Mouse (Mus musculus): ENCODE data around the gene Stab1. TPM values are rescaled to one million over a fixed set of nuclear protein-coding genes. Genes with fewer than 3 reads are reported as not detected.

The Stab1 gene
- total and polyA plus RNA-seq, 2 experiments from 2014 or later, result 25.4 to 75.3 TPM

DNA sequence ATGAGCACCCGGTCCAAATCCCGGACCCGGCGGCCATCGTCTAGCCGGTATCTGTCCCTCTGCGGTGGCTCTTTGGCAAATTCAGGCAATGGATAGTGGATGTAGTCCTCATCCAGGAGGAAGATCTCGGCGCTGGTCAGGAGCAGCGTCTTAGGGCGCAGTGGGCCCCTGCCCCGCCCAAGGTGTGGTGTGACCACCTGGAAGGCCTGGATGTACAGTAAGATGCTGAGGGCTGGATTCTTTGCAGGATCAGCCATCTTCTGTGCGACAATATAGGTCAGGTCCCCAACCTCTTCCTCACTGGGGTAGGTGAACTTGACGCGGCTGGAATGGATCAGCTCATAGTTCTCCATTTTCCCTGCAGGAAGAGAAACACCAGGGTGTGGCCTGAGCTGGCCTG lies 3.4 kb upstream of the Stab1 start:
- 92% methylated on average over 15 of the region's 15 CpGs for WGBS
- no peak overlapping the region for H3K27ac ChIP-seq (ENCODE audit: low read depth)
- no peak for DNase-seq (ENCODE audit: low spot score)

DNA sequence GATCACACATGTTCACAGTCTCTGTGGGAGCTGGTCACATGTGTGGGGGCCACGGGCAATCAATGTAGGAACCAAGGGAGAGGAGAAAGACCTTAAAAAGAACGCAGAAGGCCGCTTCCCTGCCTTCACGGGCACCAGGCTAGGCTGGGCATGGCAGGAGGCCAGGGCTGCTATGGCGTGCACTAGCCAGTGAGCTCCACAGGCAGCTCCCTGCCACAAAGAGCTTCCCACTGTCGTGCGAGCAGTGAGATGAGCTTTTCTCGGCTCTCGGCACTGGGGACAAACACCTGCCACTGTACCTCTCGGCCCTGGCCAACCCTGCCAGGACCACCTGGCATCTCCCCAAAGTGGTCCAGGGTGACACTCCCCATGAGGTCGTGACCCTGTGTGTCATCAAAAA lies 2.9 kb upstream of the Stab1 start:
- ATAC-seq (ENCODE audit: insufficient read depth, low read depth) (no peak), DNase-seq (ENCODE audit: low spot score) (no peak)
- Histone ChIP-seq H3K4me2 (ENCODE audit: low read depth, low read length) (no peak overlapping the region), H3K4me1 (ENCODE audit: control insufficient read depth, insufficient read depth) (no peaks in the 10 kb centered on the region), H3K9me3 (replicated peaks; ENCODE audit: control insufficient read depth, low read length) (no peaks in the 10 kb centered on the region), H3K9ac (replicated peaks; ENCODE audit: low read depth, low read length) (no peak overlapping the region), H3K27ac (ENCODE audit: low read depth) (no peak overlapping the region), H3K4me3 (ENCODE audit: low read depth, low read length) (no peak overlapping the region), H3K36me3 (replicated peaks; ENCODE audit: control insufficient read depth, insufficient read depth, low read length) (peaks cover 65% of the 10 kb centered on the region), H3K27me3 (ENCODE audit: control insufficient read depth, insufficient read depth, low read length) (no peaks in the 10 kb centered on the region)
- TF ChIP-seq CTCF (IDR thresholded peaks at IDR 0.05; ENCODE audit: low read depth) (no peak), EP300 (IDR thresholded peaks at IDR 0.05; ENCODE audit: low read depth) (no peak)
- 78% methylated on average over 11 of the region's 11 CpGs for WGBS

More for the DNA sequence above, 3.4 kb upstream of the Stab1 start:
- Histone ChIP-seq H3K9ac (replicated peaks; ENCODE audit: low read depth, low read length) (no peak overlapping the region), H3K4me1 (ENCODE audit: control insufficient read depth, insufficient read depth) (no peaks in the 10 kb centered on the region), H3K4me3 (ENCODE audit: low read depth, low read length) (no peak overlapping the region), H3K9me3 (replicated peaks; ENCODE audit: control insufficient read depth, low read length) (no peaks in the 10 kb centered on the region), H3K27me3 (ENCODE audit: control insufficient read depth, insufficient read depth, low read length) (no peaks in the 10 kb centered on the region), H3K36me3 (replicated peaks; ENCODE audit: control insufficient read depth, insufficient read depth, low read length) (peaks cover 69% of the 10 kb centered on the region), H3K4me2 (ENCODE audit: low read depth, low read length) (no peak overlapping the region)
- TF ChIP-seq EP300 (IDR thresholded peaks at IDR 0.05; ENCODE audit: low read depth) (no peak), CTCF (IDR thresholded peaks at IDR 0.05; ENCODE audit: low read depth) (no peak)
- no peak for ATAC-seq (ENCODE audit: insufficient read depth, low read depth)

GRCm38 (mm10) chr14:31170963-31171362 lies 2.5 kb upstream of the Stab1 start:
- no peaks in the 10 kb centered on the region for H3K27me3 ChIP-seq (ENCODE audit: control insufficient read depth, insufficient read depth, low read length)
- H3K4me3 ChIP-seq (ENCODE audit: low read depth, low read length), result no peak overlapping the region
- no peak overlapping the region for H3K9ac ChIP-seq (replicated peaks; ENCODE audit: low read depth, low read length)
- no peak overlapping the region for H3K4me2 ChIP-seq (ENCODE audit: low read depth, low read length)
- no peak overlapping the region for H3K27ac ChIP-seq (ENCODE audit: low read depth)
- ATAC-seq (ENCODE audit: insufficient read depth, low read depth) (no peak), DNase-seq (ENCODE audit: low spot score) (no peak)
- no peaks in the 10 kb centered on the region for H3K4me1 ChIP-seq (ENCODE audit: control insufficient read depth, insufficient read depth)
- H3K9me3 ChIP-seq (replicated peaks; ENCODE audit: control insufficient read depth, low read length), result no peaks in the 10 kb centered on the region
- H3K36me3 ChIP-seq (replicated peaks; ENCODE audit: control insufficient read depth, insufficient read depth, low read length), result peaks cover 60% of the 10 kb centered on the region
- TF ChIP-seq EP300 (IDR thresholded peaks at IDR 0.05; ENCODE audit: low read depth) (no peak), CTCF (IDR thresholded peaks at IDR 0.05; ENCODE audit: low read depth) (no peak)
- 72% methylated on average over 13 of the region's 13 CpGs for WGBS

- WGBS, result 45% methylated on average over 6 of the region's 6 CpGs
- no peak for TF ChIP-seq CTCF (IDR thresholded peaks at IDR 0.05; ENCODE audit: low read depth)
- TF ChIP-seq EP300 (IDR thresholded peaks at IDR 0.05; ENCODE audit: low read depth), result no peak
- ATAC-seq (ENCODE audit: insufficient read depth, low read depth) (no peak), DNase-seq (ENCODE audit: low spot score) (no peak)
- Histone ChIP-seq H3K27ac (ENCODE audit: low read depth) (no peak overlapping the region), H3K27me3 (ENCODE audit: control insufficient read depth, insufficient read depth, low read length) (no peaks in the 10 kb centered on the region), H3K9ac (replicated peaks; ENCODE audit: low read depth, low read length) (no peak overlapping the region), H3K36me3 (replicated peaks; ENCODE audit: control insufficient read depth, insufficient read depth, low read length) (peaks cover 46% of the 10 kb centered on the region), H3K4me1 (ENCODE audit: control insufficient read depth, insufficient read depth) (0 out of 2 replicates have a peak, but pooled peaks cover 5% of the 10 kb centered on the region), H3K4me2 (ENCODE audit: low read depth, low read length) (no peak overlapping the region), H3K4me3 (ENCODE audit: low read depth, low read length) (no peak overlapping the region), H3K9me3 (replicated peaks; ENCODE audit: control insufficient read depth, low read length) (no peaks in the 10 kb centered on the region)
These were observed 1.1 kb upstream of the Stab1 start for GRCm38 (mm10) chr14:31169508-31169907.

- no peak overlapping the region for H3K27ac ChIP-seq (ENCODE audit: low read depth)
- WGBS, result 47% methylated on average over 9 of the region's 9 CpGs
These were observed 1.6 kb downstream of the Stab1 start for GRCm38 (mm10) chr14:31166827-31167226.

GRCm38 (mm10) chr14:31165991-31166630 lies 2.3 kb downstream of the Stab1 start:
- Histone ChIP-seq H3K36me3 (replicated peaks; ENCODE audit: control insufficient read depth, insufficient read depth, low read length) (peaks cover 12% of the 10 kb centered on the region), H3K9ac (replicated peaks; ENCODE audit: low read depth, low read length) (no peak overlapping the region), H3K4me2 (ENCODE audit: low read depth, low read length) (peak overlapping the region; percentile 52), H3K9me3 (replicated peaks; ENCODE audit: control insufficient read depth, low read length) (no peaks in the 10 kb centered on the region), H3K27me3 (ENCODE audit: control insufficient read depth, insufficient read depth, low read length) (no peaks in the 10 kb centered on the region), H3K27ac (ENCODE audit: low read depth) (no peak overlapping the region), H3K4me1 (ENCODE audit: control insufficient read depth, insufficient read depth) (0 out of 2 replicates have a peak, but pooled peaks cover 10% of the 10 kb centered on the region), H3K4me3 (ENCODE audit: low read depth, low read length) (peak overlapping the region; percentile 32)
- TF ChIP-seq CTCF (IDR thresholded peaks at IDR 0.05; ENCODE audit: low read depth) (no peak), EP300 (IDR thresholded peaks at IDR 0.05; ENCODE audit: low read depth) (no peak)
- DNase-seq (ENCODE audit: low spot score) (no peak), ATAC-seq (ENCODE audit: insufficient read depth, low read depth) (no peak)
- WGBS, result 45% methylated on average over 10 of the region's 10 CpGs

More at GRCm38 (mm10) chr14:31166827-31167226, 1.6 kb downstream of the Stab1 start:
- H3K36me3 ChIP-seq (replicated peaks; ENCODE audit: control insufficient read depth, insufficient read depth, low read length), result peaks cover 19% of the 10 kb centered on the region
- H3K4me3 ChIP-seq (ENCODE audit: low read depth, low read length), result peak overlapping the region; percentile 32
- no peak overlapping the region for H3K9ac ChIP-seq (replicated peaks; ENCODE audit: low read depth, low read length)
- H3K27me3 ChIP-seq (ENCODE audit: control insufficient read depth, insufficient read depth, low read length), result no peaks in the 10 kb centered on the region
- ATAC-seq (ENCODE audit: insufficient read depth, low read depth), result no peak
- peak overlapping the region; percentile 52 for H3K4me2 ChIP-seq (ENCODE audit: low read depth, low read length)
- DNase-seq (ENCODE audit: low spot score), result no peak
- TF ChIP-seq EP300 (IDR thresholded peaks at IDR 0.05; ENCODE audit: low read depth), result no peak
- no peak for TF ChIP-seq CTCF (IDR thresholded peaks at IDR 0.05; ENCODE audit: low read depth)
- no peaks in the 10 kb centered on the region for H3K9me3 ChIP-seq (replicated peaks; ENCODE audit: control insufficient read depth, low read length)
- H3K4me1 ChIP-seq (ENCODE audit: control insufficient read depth, insufficient read depth), result 0 out of 2 replicates have a peak, but pooled peaks cover 10% of the 10 kb centered on the region

Measured in heart, postnatal 0 days (tissue).